Mouse (Mus musculus) activated CD4-positive, CD25-positive, alpha-beta regulatory T cell (primary cell): ENCODE data around the gene Nmt1. TPM values are rescaled to one million over a fixed set of nuclear protein-coding genes. Genes with fewer than 3 reads are reported as not detected.

Source experiments
- polyA plus RNA-seq, 2 experiments: library from polyadenylated mRNA; unstranded; fragments of 100-300 nt; shearing (Covaris generic); gene quantifications; one replicate each; pipeline ENCODE4 v1.2.1; 2017

Nmt1 gene
- 10 to 100 TPM; 64.6 to 71.5 TPM for polyA plus RNA-seq

GRCm38 (mm10) chr11:103028176-103028891, at the start of gene Nmt1, which contains the start of gene Dcakd:
TSS of gene Nmt1 (plus strand) at chr11:103028190.
TSS of gene Dcakd (minus strand) at chr11:103028333.

GRCm38 (mm10) chr11:103101481-103101865, 73.5 kb downstream of the Nmt1 start, which contains the start of the genes Plcd3 and Acbd4:
TSS of gene Plcd3 (minus strand) at chr11:103101658.
TSS of gene Acbd4 (plus strand) at chr11:103101682.

GRCm38 (mm10) chr11:103116008-103116818, 88.2 kb downstream of the Nmt1 start, which contains the start of gene Hexim1:
TSS of gene Hexim1 (plus strand) at chr11:103116231.

Other genes starting within 250 kb of the Nmt1 start
- under 1 TPM in 1 of 2 experiments, not detected in 1; 0.26 TPM for gene Gjc1, start 208.5 kb upstream of the Nmt1 start, polyA plus RNA-seq
- not detected for gene Higd1b, start 192.3 kb upstream of the Nmt1 start, polyA plus RNA-seq
- gene Eftud2, start 147.2 kb upstream of the Nmt1 start, polyA plus RNA-seq, result 100 to 1,000 TPM; 131 to 153 TPM
- gene Ccdc103, start 147.0 kb upstream of the Nmt1 start, polyA plus RNA-seq, result not detected
- gene Fam187a, start 143.0 kb upstream of the Nmt1 start, polyA plus RNA-seq, result not detected
- not detected for gene Gfap, start 127.3 kb upstream of the Nmt1 start, polyA plus RNA-seq
- 1 to 10 TPM; 3.9 to 8.1 TPM for gene Kif18b, start 103.1 kb upstream of the Nmt1 start, polyA plus RNA-seq
- gene C1ql1, start 81.5 kb upstream of the Nmt1 start, polyA plus RNA-seq, result not detected
- gene Dcakd, start 143 bp downstream of the Nmt1 start, polyA plus RNA-seq, result 10 to 100 TPM; 25.1 to 25.4 TPM
- gene Plcd3, start 73.5 kb downstream of the Nmt1 start, polyA plus RNA-seq, result under 1 TPM in 1 of 2 experiments, not detected in 1; 0.45 TPM
- gene Acbd4, start 73.5 kb downstream of the Nmt1 start, polyA plus RNA-seq, result 10 to 100 TPM; 41.4 to 49.3 TPM
- gene Hexim1, start 88.0 kb downstream of the Nmt1 start, polyA plus RNA-seq, result 1 to 10 TPM; 5.2 to 5.4 TPM
- 1 to 10 TPM; 2.9 to 6.0 TPM for gene Hexim2, start 104.2 kb downstream of the Nmt1 start, polyA plus RNA-seq
- gene Fmnl1, start 142.9 kb downstream of the Nmt1 start, polyA plus RNA-seq, result 100 to 1,000 TPM; 181 to 260 TPM
- gene 1700023F06Rik, start 180.4 kb downstream of the Nmt1 start, polyA plus RNA-seq, result not detected
- not detected for gene Spata32, start 190.2 kb downstream of the Nmt1 start, polyA plus RNA-seq
- gene Map3k14, start 239.3 kb downstream of the Nmt1 start, polyA plus RNA-seq, result 10 to 100 TPM; 22.6 to 25.2 TPM